Mouse (Mus musculus): ENCODE measurements at regions not wholly inside any gene's neighbourhood (a gene's known extent, or its start where the extent isn't known, plus 50 kb on each side); places are given as distances from the start of the nearest gene placed in this dataset.

- TF ChIP-seq CTCF (IDR thresholded peaks at IDR 0.05) (no peak), EP300 (IDR thresholded peaks at IDR 0.05; ENCODE audit: insufficient read depth, low read depth, low read length) (no peak)
These were observed 99.1 kb upstream of the Gorab start for GRCm38 (mm10) chr1:163502557-163502956.
